Mouse (Mus musculus): ENCODE data around the gene Cers1.

GRCm38 (mm10) chr8:70364066-70364465, 48.5 kb downstream of the Cers1 start:
- TF ChIP-seq CHD2 (IDR thresholded peaks at IDR 0.05; ENCODE audit: low read depth, low read length), result no peak
- no peak for TF ChIP-seq ZNF384 (IDR thresholded peaks at IDR 0.05; ENCODE audit: low read depth, low read length)
- TF ChIP-seq MAFK (IDR thresholded peaks at IDR 0.05; ENCODE audit: insufficient read depth, low read depth, low read length), result no peak
- TF ChIP-seq ZC3H11A (IDR thresholded peaks at IDR 0.05; ENCODE audit: borderline replicate concordance, low read depth, low read length), result no peak
- no peak for TF ChIP-seq HCFC1 (IDR thresholded peaks at IDR 0.05; ENCODE audit: borderline replicate concordance, insufficient read depth, low read length)
